Mouse (Mus musculus): ENCODE measurements at regions not wholly inside any gene's neighbourhood (a gene's known extent, or its start where the extent isn't known, plus 50 kb on each side); places are given as distances from the start of the nearest gene placed in this dataset.

DNA sequence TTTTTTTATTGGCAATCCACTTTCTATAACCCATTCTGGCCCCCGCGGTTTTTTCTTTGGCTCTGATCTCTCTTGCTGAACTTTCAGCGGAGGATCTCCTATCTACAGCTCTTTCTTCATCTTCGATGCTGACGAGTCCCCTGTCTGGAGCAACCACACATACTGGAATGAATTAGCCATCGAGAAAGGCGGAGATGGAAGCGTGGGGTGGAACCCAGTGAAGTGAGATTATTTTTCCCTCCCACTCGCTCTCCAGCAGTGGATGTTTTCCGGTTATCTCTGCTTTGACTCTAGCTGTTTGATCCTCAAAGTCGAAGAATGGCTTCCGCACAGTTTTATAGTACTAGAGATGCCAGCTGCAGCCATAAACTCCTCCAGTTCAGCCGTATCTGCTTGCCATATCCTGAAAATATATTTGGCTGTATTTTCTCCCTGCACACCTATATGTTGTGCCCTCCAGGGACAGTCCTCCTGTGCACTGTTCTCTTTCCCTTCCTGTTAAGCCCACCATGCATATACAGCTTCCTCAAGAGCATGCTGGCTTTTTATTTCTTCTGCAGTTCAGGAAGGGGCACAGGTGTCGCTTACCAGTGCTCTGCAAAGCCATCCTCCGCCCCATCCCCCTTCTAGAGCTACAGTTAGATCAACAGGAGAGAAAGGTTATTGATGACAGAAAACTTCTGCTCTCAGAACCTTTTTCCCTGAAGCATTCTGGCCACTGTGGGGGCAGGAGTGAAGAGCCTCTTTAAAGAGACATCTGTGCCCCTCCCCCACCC, 284.3 kb upstream of the Gadl1 start:
- 35% methylated on average over 15 of the region's 15 CpGs for WGBS
- Histone ChIP-seq H3K36me3 (ENCODE audit: control insufficient read depth, insufficient read depth, low read length) (no peaks in the 10 kb centered on the region), H3K27me3 (replicated peaks; ENCODE audit: control insufficient read depth, insufficient read depth, low read length) (no peaks in the 10 kb centered on the region), H3K4me1 (ENCODE audit: control insufficient read depth, insufficient read depth, low read length) (no peaks in the 10 kb centered on the region), H3K27ac (ENCODE audit: insufficient read depth, low read depth, low read length) (no peak overlapping the region), H3K4me3 (ENCODE audit: insufficient read depth, low read depth, low read length) (no peak overlapping the region)
- DNase-seq = no peak
- TF ChIP-seq CTCF (conservative IDR thresholded peaks at IDR 0.05; ENCODE audit: insufficient read depth, insufficient read length, low read depth, low read length) (no peak), POLR2A (IDR thresholded peaks at IDR 0.05; ENCODE audit: low read depth, low read length) (no peak)

DNA sequence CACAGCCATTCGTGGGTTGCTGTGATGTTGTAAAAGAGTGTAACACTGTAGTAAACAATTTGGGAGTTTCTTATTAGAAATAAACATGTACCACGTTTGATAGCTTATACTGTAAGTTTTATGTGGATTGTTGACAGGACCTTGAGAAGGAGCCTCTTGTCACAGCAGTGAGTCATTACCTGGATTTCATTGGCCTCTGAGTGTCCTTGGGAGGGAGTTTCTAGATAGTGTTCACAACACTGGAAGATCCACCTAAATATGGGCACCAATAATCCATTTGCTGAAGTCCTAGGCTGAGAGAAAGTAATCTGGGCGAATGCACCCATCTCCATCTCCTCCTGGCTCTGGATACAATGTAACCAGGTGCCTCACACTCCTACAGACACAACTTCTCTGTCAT, 281.7 kb upstream of the Gadl1 start:
- Histone ChIP-seq H3K27me3 (replicated peaks; ENCODE audit: control insufficient read depth, insufficient read depth, low read length) (no peaks in the 10 kb centered on the region), H3K4me3 (ENCODE audit: insufficient read depth, low read depth, low read length) (no peak overlapping the region), H3K4me1 (ENCODE audit: control insufficient read depth, insufficient read depth, low read length) (no peaks in the 10 kb centered on the region), H3K36me3 (ENCODE audit: control insufficient read depth, insufficient read depth, low read length) (no peaks in the 10 kb centered on the region), H3K27ac (ENCODE audit: insufficient read depth, low read depth, low read length) (no peak overlapping the region)
- TF ChIP-seq POLR2A (IDR thresholded peaks at IDR 0.05; ENCODE audit: low read depth, low read length) = no peak
- WGBS = 85% methylated on average over 3 of the region's 3 CpGs
- DNase-seq = no peak

DNA sequence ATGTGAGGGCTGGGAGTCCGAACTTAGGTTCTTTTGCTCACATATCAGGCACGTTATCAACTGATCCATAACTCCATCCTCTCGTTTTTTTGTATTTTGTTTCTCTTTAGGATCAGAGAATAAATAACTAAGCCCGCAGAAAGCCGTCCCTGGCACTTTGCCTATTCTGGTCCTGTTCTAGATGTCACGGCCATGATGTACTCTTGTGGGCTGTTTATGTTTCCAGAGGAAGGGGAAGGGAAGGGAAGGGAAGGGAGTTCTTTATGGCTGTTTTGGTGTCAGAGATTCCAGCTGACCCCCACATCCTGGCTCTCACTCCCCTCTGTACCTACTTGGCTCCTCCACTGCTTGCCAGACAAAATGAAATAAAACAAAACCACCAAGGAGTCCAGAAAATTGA, 272.1 kb upstream of the Gadl1 start:
- no peaks in the 10 kb centered on the region for H3K27me3 ChIP-seq (replicated peaks; ENCODE audit: control insufficient read depth, insufficient read depth, low read length)
- H3K4me1 ChIP-seq (ENCODE audit: control insufficient read depth, insufficient read depth, low read length) = no peaks in the 10 kb centered on the region
- no peak for TF ChIP-seq POLR2A (IDR thresholded peaks at IDR 0.05; ENCODE audit: low read depth, low read length)
- TF ChIP-seq CTCF (conservative IDR thresholded peaks at IDR 0.05; ENCODE audit: insufficient read depth, insufficient read length, low read depth, low read length) = no peak
- WGBS = 72% methylated on average over 6 of the region's 6 CpGs
- no peaks in the 10 kb centered on the region for H3K36me3 ChIP-seq (ENCODE audit: control insufficient read depth, insufficient read depth, low read length)
- no peak for DNase-seq
- H3K27ac ChIP-seq (ENCODE audit: insufficient read depth, low read depth, low read length) = no peak overlapping the region
- no peak overlapping the region for H3K4me3 ChIP-seq (ENCODE audit: insufficient read depth, low read depth, low read length)

DNA sequence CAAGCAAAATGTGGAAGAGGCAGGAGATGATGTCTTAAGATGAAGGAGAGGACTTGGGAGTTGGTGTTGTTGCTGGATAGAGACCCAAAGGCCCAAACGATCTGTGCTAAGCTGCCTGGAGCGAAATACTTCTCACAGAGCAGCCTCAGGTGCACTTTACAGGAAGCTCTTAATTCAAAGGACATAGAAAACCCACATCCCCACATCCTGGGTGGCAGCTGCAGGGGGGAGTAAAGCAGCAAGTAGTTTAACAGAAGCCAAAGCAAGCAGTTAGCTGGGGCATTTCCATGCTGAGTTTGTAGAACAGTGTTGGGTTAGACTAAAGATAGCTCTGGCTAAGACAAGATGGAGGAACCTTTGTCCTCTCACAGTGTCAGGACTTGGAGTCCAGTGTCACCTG, 268.5 kb upstream of the Gadl1 start:
- TF ChIP-seq POLR2A (IDR thresholded peaks at IDR 0.05; ENCODE audit: low read depth, low read length) (no peak), CTCF (conservative IDR thresholded peaks at IDR 0.05; ENCODE audit: insufficient read depth, insufficient read length, low read depth, low read length) (no peak)
- no peak overlapping the region for H3K4me3 ChIP-seq (ENCODE audit: insufficient read depth, low read depth, low read length)
- no peak for DNase-seq
- WGBS = 93% methylated on average over 2 of the region's 2 CpGs
- H3K36me3 ChIP-seq (ENCODE audit: control insufficient read depth, insufficient read depth, low read length) = no peaks in the 10 kb centered on the region
- H3K27ac ChIP-seq (ENCODE audit: insufficient read depth, low read depth, low read length) = no peak overlapping the region
- H3K27me3 ChIP-seq (replicated peaks; ENCODE audit: control insufficient read depth, insufficient read depth, low read length) = no peaks in the 10 kb centered on the region
- H3K4me1 ChIP-seq (ENCODE audit: control insufficient read depth, insufficient read depth, low read length) = no peaks in the 10 kb centered on the region

DNA sequence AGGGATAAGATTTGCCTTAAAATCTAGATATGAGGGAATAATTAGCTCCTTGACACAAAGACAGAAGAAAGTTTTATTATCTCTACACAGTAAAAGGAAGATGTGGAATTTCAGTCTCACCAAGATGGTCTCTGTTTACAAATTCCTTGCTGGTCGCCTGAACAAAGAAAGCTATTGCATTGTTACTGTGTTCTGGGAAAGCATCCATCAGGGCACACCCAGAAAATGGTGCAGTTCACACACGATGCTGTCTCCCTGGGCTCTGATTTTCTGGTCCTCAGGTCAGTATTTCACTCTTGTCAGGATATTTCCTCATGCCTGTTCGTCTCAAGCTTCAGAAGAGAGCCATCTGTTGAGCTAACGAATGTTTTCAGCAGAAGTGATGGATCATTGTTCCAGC, 267.2 kb upstream of the Gadl1 start:
- Histone ChIP-seq H3K4me3 (ENCODE audit: insufficient read depth, low read depth, low read length) (no peak overlapping the region), H3K36me3 (ENCODE audit: control insufficient read depth, insufficient read depth, low read length) (no peaks in the 10 kb centered on the region), H3K27ac (ENCODE audit: insufficient read depth, low read depth, low read length) (no peak overlapping the region), H3K27me3 (replicated peaks; ENCODE audit: control insufficient read depth, insufficient read depth, low read length) (no peaks in the 10 kb centered on the region), H3K4me1 (ENCODE audit: control insufficient read depth, insufficient read depth, low read length) (no peaks in the 10 kb centered on the region)
- TF ChIP-seq POLR2A (IDR thresholded peaks at IDR 0.05; ENCODE audit: low read depth, low read length) = no peak
- TF ChIP-seq CTCF (conservative IDR thresholded peaks at IDR 0.05; ENCODE audit: insufficient read depth, insufficient read length, low read depth, low read length) = no peak
- no peak for DNase-seq
- WGBS = 33% methylated on average over 4 of the region's 4 CpGs

DNA sequence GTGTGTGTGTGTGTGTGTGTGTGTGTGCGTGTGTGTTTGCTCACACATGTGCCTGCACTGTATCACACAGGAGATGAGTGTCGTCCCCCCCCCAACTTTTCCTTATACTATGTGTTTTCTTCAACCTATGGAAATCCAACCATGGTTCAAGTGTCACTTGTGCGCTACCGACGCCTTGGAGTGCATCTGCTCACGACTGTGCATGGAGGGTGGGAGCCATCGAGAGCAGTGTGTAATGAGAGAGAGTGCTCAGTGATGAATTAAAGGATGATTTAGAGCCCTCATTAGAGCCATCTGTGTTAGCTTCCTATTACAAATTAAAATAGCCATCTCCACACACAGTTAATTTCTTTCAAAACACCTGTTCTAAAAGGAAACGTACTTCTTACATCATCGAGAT, 264.3 kb upstream of the Gadl1 start:
- TF ChIP-seq POLR2A (IDR thresholded peaks at IDR 0.05; ENCODE audit: low read depth, low read length) = no peak
- TF ChIP-seq CTCF (conservative IDR thresholded peaks at IDR 0.05; ENCODE audit: insufficient read depth, insufficient read length, low read depth, low read length) = no peak
- WGBS = 58% methylated on average over 9 of the region's 9 CpGs
- no peak overlapping the region for H3K4me3 ChIP-seq (ENCODE audit: insufficient read depth, low read depth, low read length)

DNA sequence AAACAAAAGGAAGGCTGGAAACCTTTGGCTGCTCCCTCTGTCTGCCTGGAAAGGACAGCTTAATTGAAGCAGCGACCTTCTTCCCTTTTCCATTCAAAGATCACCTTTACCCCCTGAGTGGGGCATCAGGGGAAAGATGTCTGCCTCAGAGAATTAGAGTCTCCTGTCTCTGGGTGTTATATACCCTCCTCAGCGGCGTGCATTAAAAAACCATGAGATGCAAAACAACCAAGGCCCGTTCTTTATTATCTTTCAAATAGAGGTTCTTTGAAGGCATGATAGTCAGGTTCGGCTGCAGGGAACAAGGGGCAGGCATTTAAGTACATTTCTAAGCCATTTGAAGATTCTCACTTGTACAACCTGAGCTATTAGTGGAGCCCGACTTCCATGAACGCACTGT, 263.0 kb upstream of the Gadl1 start:
- no peaks in the 10 kb centered on the region for H3K27me3 ChIP-seq (replicated peaks; ENCODE audit: control insufficient read depth, insufficient read depth, low read length)
- WGBS = 66% methylated on average over 7 of the region's 7 CpGs
- no peaks in the 10 kb centered on the region for H3K36me3 ChIP-seq (ENCODE audit: control insufficient read depth, insufficient read depth, low read length)
- H3K27ac ChIP-seq (ENCODE audit: insufficient read depth, low read depth, low read length) = no peak overlapping the region
- no peak for DNase-seq
- H3K4me1 ChIP-seq (ENCODE audit: control insufficient read depth, insufficient read depth, low read length) = no peaks in the 10 kb centered on the region
- TF ChIP-seq POLR2A (IDR thresholded peaks at IDR 0.05; ENCODE audit: low read depth, low read length) (no peak), CTCF (conservative IDR thresholded peaks at IDR 0.05; ENCODE audit: insufficient read depth, insufficient read length, low read depth, low read length) (no peak)
- H3K4me3 ChIP-seq (ENCODE audit: insufficient read depth, low read depth, low read length) = no peak overlapping the region

More for the DNA sequence above, 264.3 kb upstream of the Gadl1 start:
- DNase-seq = no peak
- Histone ChIP-seq H3K27ac (ENCODE audit: insufficient read depth, low read depth, low read length) (no peak overlapping the region), H3K36me3 (ENCODE audit: control insufficient read depth, insufficient read depth, low read length) (no peaks in the 10 kb centered on the region), H3K27me3 (replicated peaks; ENCODE audit: control insufficient read depth, insufficient read depth, low read length) (no peaks in the 10 kb centered on the region), H3K4me1 (ENCODE audit: control insufficient read depth, insufficient read depth, low read length) (no peaks in the 10 kb centered on the region)
